Mouse (Mus musculus) cerebellum, adult 2 months (tissue): Measurements from ENCODE around the gene Kdm5b. TPM values are rescaled to one million over a fixed set of nuclear protein-coding genes. Genes with fewer than 3 reads are reported as not detected.

Experiments used
- DNase-seq, 2 experiments: peaks; one replicate each; pipeline ENCODE4 v3.0.0; 2021
- H3K27ac ChIP-seq: fragments of 200-500 bp; 2 replicates; pipeline ENCODE4 v1.5.1; 2012; ENCODE audit warnings: low read length, control low read depth, inconsistent platforms; ENCODE audit not compliant: insufficient read depth
- H3K27me3 ChIP-seq: fragments of 200-500 bp; 2 replicates; pipeline ENCODE4 v1.6.1; 2012; ENCODE audit warnings: inconsistent platforms, mild to moderate bottlenecking, low read length, moderate library complexity; ENCODE audit not compliant: control insufficient read depth, insufficient read depth
- H3K4me1 ChIP-seq: fragments of 200-500 bp; 2 replicates; pipeline ENCODE4 v1.6.1; 2011; ENCODE audit warnings: low read length; ENCODE audit not compliant: control insufficient read depth, insufficient read depth
- H3K4me3 ChIP-seq: fragments of 200-500 bp; replicated peaks from 2 replicates; pipeline ENCODE3; 2011; ENCODE audit warnings: mild to moderate bottlenecking, low read depth, low read length, control low read depth; ENCODE audit not compliant: insufficient read depth
- CTCF ChIP-seq: fragments of 200-500 bp; IDR thresholded peaks from 2 replicates; pipeline ENCODE4 v1.5.1; 2011; ENCODE audit warnings: low read depth, mild to moderate bottlenecking, control low read depth, low read length, moderate library complexity, borderline replicate concordance; ENCODE audit not compliant: insufficient read depth
- POLR2A ChIP-seq: fragments of 200-500 bp; IDR thresholded peaks from 2 replicates; pipeline ENCODE4 v1.6.1; 2011; ENCODE audit warnings: low read length, control low read depth, borderline replicate concordance; ENCODE audit not compliant: insufficient read depth
- WGBS: fragments of 180-500 bp; shearing (Covaris S2); methylation state at CpG from one replicate; pipeline ENCODE4 v1.1.7; 2018; 5-methylcytosine and 5-hydroxymethylcytosine counted together
- polyA plus RNA-seq: library from polyadenylated mRNA; depleted of rRNA; stranded (reverse); fragments of >200 nt; gene quantifications from 2 replicates; pipeline ENCODE4 v1.2.3, GENCODE M21; 2012

Kdm5b gene
- polyA plus RNA-seq, 1 experiment, result 20.5 TPM

- 7% methylated on average over 7 of the region's 7 CpGs for WGBS
- no peak for DNase-seq
- no peak overlapping the region for H3K27ac ChIP-seq
- H3K4me1 ChIP-seq, result no peaks in the 10 kb centered on the region; the same call in 1 of the 2 replicates
- no peak for TF ChIP-seq CTCF
- TF ChIP-seq POLR2A, result no peak
- H3K27me3 ChIP-seq, result no peaks in the 10 kb centered on the region
- H3K4me3 ChIP-seq, result peak overlapping the region; percentile 68
These were observed 1.8 kb downstream of the Kdm5b start for GRCm38 (mm10) chr1:134561770-134562143.

- no peaks in the 10 kb centered on the region; the same call in 1 of the 2 replicates for H3K4me1 ChIP-seq
These were observed 2.5 kb downstream of the Kdm5b start for GRCm38 (mm10) chr1:134562457-134562856.

GRCm38 (mm10) chr1:134563726-134564125 lies 3.8 kb downstream of the Kdm5b start:
- TF ChIP-seq CTCF (no peak), POLR2A (no peak)
- Histone ChIP-seq H3K4me1 (no peaks in the 10 kb centered on the region; the same call in 1 of the 2 replicates), H3K27me3 (no peaks in the 10 kb centered on the region), H3K4me3 (no peak overlapping the region), H3K27ac (no peak overlapping the region)
- 90% methylated on average over 3 of the region's 3 CpGs for WGBS
- DNase-seq, result no peak

More at GRCm38 (mm10) chr1:134562457-134562856, 2.5 kb downstream of the Kdm5b start:
- DNase-seq, result no peak
- H3K27me3 ChIP-seq, result no peaks in the 10 kb centered on the region
- H3K4me3 ChIP-seq, result no peak overlapping the region
- no peak overlapping the region for H3K27ac ChIP-seq
- TF ChIP-seq POLR2A (no peak), CTCF (no peak)

GRCm38 (mm10) chr1:134567511-134567910 lies 7.5 kb downstream of the Kdm5b start:
- no peak overlapping the region for H3K4me3 ChIP-seq
- H3K27ac ChIP-seq, result no peak overlapping the region
- WGBS, result 69% methylated on average over 1 of the region's 1 CpGs
- DNase-seq, result no peak
- H3K27me3 ChIP-seq, result no peaks in the 10 kb centered on the region
- peaks cover 5% of the 10 kb centered on the region; the same call in 1 of the 2 replicates for H3K4me1 ChIP-seq
- TF ChIP-seq CTCF, result no peak
- TF ChIP-seq POLR2A, result no peak

GRCm38 (mm10) chr1:134570171-134570570 lies 10.2 kb downstream of the Kdm5b start:
- 95% methylated on average over 9 of the region's 9 CpGs for WGBS

GRCm38 (mm10) chr1:134570631-134571030 lies 10.7 kb downstream of the Kdm5b start:
- Histone ChIP-seq H3K27ac (no peak overlapping the region), H3K4me1 (peaks cover 5% of the 10 kb centered on the region; the same call in 1 of the 2 replicates), H3K27me3 (no peaks in the 10 kb centered on the region), H3K4me3 (no peak overlapping the region)
- no peak for DNase-seq
- WGBS, result 40% methylated on average over 3 of the region's 3 CpGs
- TF ChIP-seq CTCF (no peak), POLR2A (no peak)

More at GRCm38 (mm10) chr1:134570171-134570570, 10.2 kb downstream of the Kdm5b start:
- no peak overlapping the region for H3K4me3 ChIP-seq
- DNase-seq, result no peak
- no peak overlapping the region for H3K27ac ChIP-seq
- peaks cover 5% of the 10 kb centered on the region; the same call in 1 of the 2 replicates for H3K4me1 ChIP-seq
- H3K27me3 ChIP-seq, result no peaks in the 10 kb centered on the region
- no peak for TF ChIP-seq POLR2A
- no peak for TF ChIP-seq CTCF

GRCm38 (mm10) chr1:134573300-134573931 lies 13.4 kb downstream of the Kdm5b start:
- H3K4me3 ChIP-seq, result no peak overlapping the region
- H3K27me3 ChIP-seq, result no peaks in the 10 kb centered on the region
- TF ChIP-seq CTCF, result no peak
- WGBS, result 78% methylated on average over 1 of the region's 1 CpGs
- no peak for DNase-seq
- H3K4me1 ChIP-seq, result peaks cover 11% of the 10 kb centered on the region
- no peak overlapping the region for H3K27ac ChIP-seq

- Histone ChIP-seq H3K27ac (no peak overlapping the region), H3K27me3 (no peaks in the 10 kb centered on the region), H3K4me3 (no peak overlapping the region), H3K4me1 (peaks cover 11% of the 10 kb centered on the region)
- DNase-seq, result no peak
- WGBS, result 68% methylated on average over 5 of the region's 5 CpGs
- TF ChIP-seq CTCF (no peak), POLR2A (no peak)
These were observed 14.0 kb downstream of the Kdm5b start for GRCm38 (mm10) chr1:134573932-134574315.
